Mouse (Mus musculus) liver, embryonic 16.5 days (tissue): ENCODE measurements at regions not wholly inside any gene's neighbourhood (a gene's known extent, or its start where the extent isn't known, plus 50 kb on each side); places are given as distances from the start of the nearest gene placed in this dataset.

Source experiments
- ATAC-seq: fragments of 200-750 bp; cut with Nextera tagmentation; 2 replicates; pipeline ENCODE4 v1.8.0; 2017; ENCODE audit warnings: low read depth, mild to moderate bottlenecking, moderate number of reproducible peaks, moderate library complexity
- H3K27ac ChIP-seq: fragments of 300-500 bp; sonication (generic); 2 replicates; pipeline ENCODE4 v1.5.1; 2014; ENCODE audit warnings: mild to moderate bottlenecking, low read length
- H3K27me3 ChIP-seq: fragments of 300-500 bp; sonication (generic); 2 replicates; pipeline ENCODE4 v1.6.1; 2014; ENCODE audit warnings: low read depth, low read length, mixed read lengths; ENCODE audit not compliant: control insufficient read depth, insufficient read depth
- H3K36me3 ChIP-seq: fragments of 300-500 bp; sonication (generic); 2 replicates; pipeline ENCODE4 v1.6.1; 2014; ENCODE audit warnings: mild to moderate bottlenecking; ENCODE audit not compliant: control insufficient read depth, insufficient read depth
- H3K4me1 ChIP-seq: fragments of 300-500 bp; sonication (generic); 2 replicates; pipeline ENCODE4 v1.6.1; 2014; ENCODE audit warnings: low read depth, low read length, mixed read lengths; ENCODE audit not compliant: control insufficient read depth
- H3K4me2 ChIP-seq: fragments of 300-500 bp; sonication (generic); 2 replicates; pipeline ENCODE4 v1.6.1; 2014; ENCODE audit warnings: low read depth, low read length, mixed read lengths
- H3K4me3 ChIP-seq: fragments of 300-500 bp; sonication (generic); 2 replicates; pipeline ENCODE4 v1.5.1; 2014; ENCODE audit warnings: low read depth, mild to moderate bottlenecking, low read length
- H3K9ac ChIP-seq: fragments of 300-500 bp; sonication (generic); 2 replicates; pipeline ENCODE4 v1.6.1; 2014; ENCODE audit warnings: low read depth, low read length
- H3K9me3 ChIP-seq: fragments of 300-500 bp; sonication (generic); replicated peaks from 2 replicates; pipeline ENCODE4 v1.6.1; 2016; ENCODE audit warnings: low read length; ENCODE audit not compliant: control insufficient read depth
- WGBS: fragments of 180-500 bp; shearing (Covaris S2); extraction: QIAGEN DNeasy Blood & Tissue Kit; methylation state at CpG from one replicate; pipeline ENCODE4 v1.1.7; 2014; ENCODE audit not compliant: insufficient replicate concordance; 5-methylcytosine and 5-hydroxymethylcytosine counted together

DNA sequence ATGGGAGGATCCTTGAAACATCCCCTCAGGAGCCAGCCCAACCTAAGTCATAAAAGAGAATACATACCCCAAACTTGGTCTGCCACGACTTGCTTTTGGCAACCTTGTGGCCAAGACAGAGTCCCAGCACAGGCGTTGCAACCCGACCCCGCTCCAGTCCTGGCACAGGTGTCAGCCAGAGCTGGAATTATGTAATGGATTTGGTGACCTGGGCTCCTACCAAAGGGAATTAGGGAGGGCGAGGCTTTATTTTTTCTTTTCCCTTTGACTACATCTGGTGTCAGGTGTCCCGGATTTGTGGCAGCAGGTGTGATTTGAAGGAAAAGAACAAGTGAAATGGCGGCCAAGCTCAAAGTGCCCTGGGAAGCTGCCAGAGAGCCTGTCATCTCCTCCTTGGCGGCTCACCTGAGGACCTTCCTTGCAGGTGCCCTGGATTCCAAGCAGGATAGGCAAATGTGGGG is 212.9 kb downstream of the Mef2c start:
- H3K36me3 ChIP-seq, result no peaks in the 10 kb centered on the region
- WGBS, result 2% methylated on average over 8 of the region's 8 CpGs
- no peak for ATAC-seq
- H3K9ac ChIP-seq, result no peak overlapping the region
- no peak overlapping the region for H3K27ac ChIP-seq
- H3K4me2 ChIP-seq, result no peak overlapping the region
- H3K4me1 ChIP-seq, result no peaks in the 10 kb centered on the region
- peaks cover 88% of the 10 kb centered on the region for H3K27me3 ChIP-seq
- no peak overlapping the region for H3K4me3 ChIP-seq
- H3K9me3 ChIP-seq, result no peaks in the 10 kb centered on the region

- Histone ChIP-seq H3K9me3 (no peaks in the 10 kb centered on the region), H3K27ac (no peak overlapping the region), H3K9ac (no peak overlapping the region), H3K27me3 (peaks cover 96% of the 10 kb centered on the region), H3K36me3 (no peaks in the 10 kb centered on the region), H3K4me1 (no peaks in the 10 kb centered on the region), H3K4me3 (no peak overlapping the region), H3K4me2 (no peak overlapping the region)
- ATAC-seq, result no peak
- 4% methylated on average over 4 of the region's 4 CpGs for WGBS
Observed at GRCm38 (mm10) chr13:83717686-83718210, 213.9 kb downstream of the Mef2c start.

GRCm38 (mm10) chr13:83718431-83719410 is 214.9 kb downstream of the Mef2c start:
- Histone ChIP-seq H3K27me3 (peaks cover 96% of the 10 kb centered on the region), H3K4me2 (no peak overlapping the region), H3K4me3 (no peak overlapping the region), H3K9me3 (no peaks in the 10 kb centered on the region), H3K9ac (no peak overlapping the region), H3K27ac (no peak overlapping the region), H3K4me1 (no peaks in the 10 kb centered on the region), H3K36me3 (no peaks in the 10 kb centered on the region)
- 5% methylated on average over 10 of the region's 10 CpGs for WGBS
- no peak for ATAC-seq

DNA sequence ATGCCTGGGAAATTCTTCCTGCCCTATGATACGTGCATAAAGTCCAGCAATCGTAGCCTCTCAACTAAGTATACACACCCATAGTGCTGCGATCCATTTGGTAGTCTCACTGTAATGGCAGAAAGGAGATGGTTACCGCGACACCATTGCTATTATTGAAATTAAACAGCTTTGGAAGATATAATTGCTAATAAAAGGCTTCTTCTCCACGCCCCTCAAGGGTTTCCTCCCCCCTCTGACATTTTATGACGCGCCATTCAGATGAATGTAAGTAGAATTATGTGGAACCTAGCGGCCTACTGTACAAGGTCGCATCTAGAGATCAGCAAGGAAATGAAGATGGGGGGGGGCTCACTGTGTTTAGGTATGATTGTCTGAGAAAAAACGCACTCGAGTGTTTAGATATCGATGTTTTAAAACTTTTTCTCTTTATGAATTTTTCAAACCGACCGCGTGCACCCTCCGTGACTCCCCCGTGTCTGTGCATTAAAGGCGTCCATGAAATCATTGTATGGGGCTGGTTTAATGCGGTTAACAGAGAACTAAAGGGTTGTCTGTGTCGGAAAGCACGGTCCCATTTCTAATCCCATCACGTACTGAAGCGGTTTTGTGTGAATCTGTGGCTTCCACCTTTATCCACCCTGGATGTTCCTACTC is 215.9 kb downstream of the Mef2c start:
- ATAC-seq, result no peak
- no peaks in the 10 kb centered on the region for H3K4me1 ChIP-seq
- no peaks in the 10 kb centered on the region for H3K36me3 ChIP-seq
- WGBS, result 5% methylated on average over 24 of the region's 24 CpGs
- H3K27ac ChIP-seq, result no peak overlapping the region
- no peak overlapping the region for H3K9ac ChIP-seq
- H3K4me2 ChIP-seq, result no peak overlapping the region
- H3K4me3 ChIP-seq, result no peak overlapping the region
- H3K9me3 ChIP-seq, result no peaks in the 10 kb centered on the region
- H3K27me3 ChIP-seq, result peaks cover 95% of the 10 kb centered on the region

DNA sequence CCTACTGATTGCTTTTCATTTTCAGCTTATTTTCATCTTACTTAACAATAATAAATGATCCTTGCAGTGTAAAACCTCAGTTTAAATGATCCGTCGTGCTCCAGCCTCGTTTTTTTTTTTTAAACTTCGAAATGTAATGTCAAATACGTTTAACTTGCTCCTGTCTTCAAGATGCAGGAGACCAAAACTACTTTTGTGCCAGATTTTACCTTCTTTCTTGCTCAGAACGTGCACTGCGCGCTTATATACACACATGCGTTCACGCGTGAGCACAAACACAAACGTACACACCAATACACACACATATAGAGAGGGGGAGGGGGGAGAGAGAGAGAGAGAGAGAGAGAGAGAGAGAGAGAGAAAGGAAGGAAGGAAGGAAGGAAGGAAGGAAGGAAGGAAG is 216.5 kb downstream of the Mef2c start:
- H3K36me3 ChIP-seq, result no peaks in the 10 kb centered on the region
- H3K4me2 ChIP-seq, result no peak overlapping the region
- no peaks in the 10 kb centered on the region for H3K4me1 ChIP-seq
- 2% methylated on average over 12 of the region's 12 CpGs for WGBS
- no peak overlapping the region for H3K9ac ChIP-seq
- H3K4me3 ChIP-seq, result no peak overlapping the region
- no peaks in the 10 kb centered on the region for H3K9me3 ChIP-seq
- no peak overlapping the region for H3K27ac ChIP-seq
- peaks cover 95% of the 10 kb centered on the region for H3K27me3 ChIP-seq
- ATAC-seq, result no peak

- H3K4me1 ChIP-seq, result no peaks in the 10 kb centered on the region
- H3K4me2 ChIP-seq, result no peak overlapping the region
- H3K27ac ChIP-seq, result no peak overlapping the region
- H3K27me3 ChIP-seq, result peaks cover 95% of the 10 kb centered on the region
- H3K9me3 ChIP-seq, result no peaks in the 10 kb centered on the region
- WGBS, result under 1% methylated on average over 30 of the region's 30 CpGs
- H3K36me3 ChIP-seq, result no peaks in the 10 kb centered on the region
- no peak overlapping the region for H3K9ac ChIP-seq
- no peak overlapping the region for H3K4me3 ChIP-seq
- ATAC-seq, result no peak
Observed at GRCm38 (mm10) chr13:83720883-83721371, 217.1 kb downstream of the Mef2c start.

GRCm38 (mm10) chr13:83721563-83721962 is 217.7 kb downstream of the Mef2c start:
- H3K36me3 ChIP-seq, result no peaks in the 10 kb centered on the region
- WGBS, result 2% methylated on average over 14 of the region's 14 CpGs
- peaks cover 94% of the 10 kb centered on the region for H3K27me3 ChIP-seq
- no peak overlapping the region for H3K9ac ChIP-seq
- H3K4me1 ChIP-seq, result no peaks in the 10 kb centered on the region
- no peak overlapping the region for H3K4me3 ChIP-seq
- no peaks in the 10 kb centered on the region for H3K9me3 ChIP-seq
- no peak for ATAC-seq
- no peak overlapping the region for H3K4me2 ChIP-seq
- no peak overlapping the region for H3K27ac ChIP-seq

GRCm38 (mm10) chr13:83722241-83722640 is 218.4 kb downstream of the Mef2c start:
- Histone ChIP-seq H3K4me3 (no peak overlapping the region), H3K27me3 (peaks cover 94% of the 10 kb centered on the region), H3K9me3 (no peaks in the 10 kb centered on the region), H3K4me2 (no peak overlapping the region), H3K9ac (no peak overlapping the region), H3K27ac (no peak overlapping the region), H3K36me3 (no peaks in the 10 kb centered on the region), H3K4me1 (no peaks in the 10 kb centered on the region)
- no peak for ATAC-seq
- 4% methylated on average over 7 of the region's 7 CpGs for WGBS
